Mouse (Mus musculus) kidney, postnatal 14 days (tissue): ENCODE data around the gene Map3k13.
"Not testable (repeated sequence)": the region's sequence is repeated elsewhere in the genome, so short reads cannot be mapped to it uniquely, and the experiment has no call there.

Experiments used
- DNase-seq: peaks from one replicate; pipeline ENCODE4 v3.0.0; 2022; ENCODE audit warnings: mixed read lengths

The Map3k13 gene

GRCm38 (mm10) chr16:21854589-21855284 lies 60.6 kb downstream of the Map3k13 start:
- no peak for DNase-seq

GRCm38 (mm10) chr16:21856134-21856533 lies 62.0 kb downstream of the Map3k13 start:
- no peak for DNase-seq

- DNase-seq = no peak
These were observed 63.0 kb downstream of the Map3k13 start for GRCm38 (mm10) chr16:21857126-21857644.

GRCm38 (mm10) chr16:21858163-21858562 lies 64.0 kb downstream of the Map3k13 start:
- no peak for DNase-seq

- no peak for DNase-seq
These were observed 64.7 kb downstream of the Map3k13 start for GRCm38 (mm10) chr16:21858882-21859281.

- no peak for DNase-seq
These were observed 68.3 kb downstream of the Map3k13 start for GRCm38 (mm10) chr16:21862448-21862847.

- DNase-seq = peak; percentile 72
These were observed 71.3 kb downstream of the Map3k13 start for GRCm38 (mm10) chr16:21865250-21865982.

- DNase-seq = peak; percentile 41
These were observed 71.9 kb downstream of the Map3k13 start for GRCm38 (mm10) chr16:21865983-21866575.

- peak; percentile 14 for DNase-seq
These were observed 73.6 kb downstream of the Map3k13 start for GRCm38 (mm10) chr16:21867727-21868126.

GRCm38 (mm10) chr16:21868651-21869050 lies 74.5 kb downstream of the Map3k13 start:
- DNase-seq = no peak

GRCm38 (mm10) chr16:21869879-21870278 lies 75.7 kb downstream of the Map3k13 start:
- DNase-seq = no peak

- DNase-seq = no peak
These were observed 83.6 kb downstream of the Map3k13 start for GRCm38 (mm10) chr16:21877735-21878134.

GRCm38 (mm10) chr16:21878834-21879233 lies 84.7 kb downstream of the Map3k13 start:
- no peak for DNase-seq

GRCm38 (mm10) chr16:21881181-21881580 lies 87.0 kb downstream of the Map3k13 start:
- peak; percentile 47 for DNase-seq

GRCm38 (mm10) chr16:21881582-21882259 lies 87.6 kb downstream of the Map3k13 start:
- no peak for DNase-seq

- no peak for DNase-seq
These were observed 93.5 kb downstream of the Map3k13 start for GRCm38 (mm10) chr16:21887601-21888000.

- no peak for DNase-seq
These were observed 99.7 kb downstream of the Map3k13 start for GRCm38 (mm10) chr16:21893890-21894289.

- no peak for DNase-seq
These were observed 107.1 kb downstream of the Map3k13 start for GRCm38 (mm10) chr16:21901286-21901685.

GRCm38 (mm10) chr16:21904636-21905035 lies 110.5 kb downstream of the Map3k13 start:
- no peak for DNase-seq

GRCm38 (mm10) chr16:21905996-21906395 lies 111.8 kb downstream of the Map3k13 start:
- no peak for DNase-seq

GRCm38 (mm10) chr16:21906902-21907301 lies 112.8 kb downstream of the Map3k13 start:
- no peak for DNase-seq

GRCm38 (mm10) chr16:21908906-21909305 lies 114.8 kb downstream of the Map3k13 start:
- DNase-seq = not testable (repeated sequence)

GRCm38 (mm10) chr16:21913347-21913746 lies 119.2 kb downstream of the Map3k13 start:
- no peak for DNase-seq
